Mouse (Mus musculus): ENCODE measurements around the gene Kbtbd7.
"Not testable (repeated sequence)": the region's sequence is repeated elsewhere in the genome, so short reads cannot be mapped to it uniquely, and the experiment has no call there.

Kbtbd7 gene

DNA sequence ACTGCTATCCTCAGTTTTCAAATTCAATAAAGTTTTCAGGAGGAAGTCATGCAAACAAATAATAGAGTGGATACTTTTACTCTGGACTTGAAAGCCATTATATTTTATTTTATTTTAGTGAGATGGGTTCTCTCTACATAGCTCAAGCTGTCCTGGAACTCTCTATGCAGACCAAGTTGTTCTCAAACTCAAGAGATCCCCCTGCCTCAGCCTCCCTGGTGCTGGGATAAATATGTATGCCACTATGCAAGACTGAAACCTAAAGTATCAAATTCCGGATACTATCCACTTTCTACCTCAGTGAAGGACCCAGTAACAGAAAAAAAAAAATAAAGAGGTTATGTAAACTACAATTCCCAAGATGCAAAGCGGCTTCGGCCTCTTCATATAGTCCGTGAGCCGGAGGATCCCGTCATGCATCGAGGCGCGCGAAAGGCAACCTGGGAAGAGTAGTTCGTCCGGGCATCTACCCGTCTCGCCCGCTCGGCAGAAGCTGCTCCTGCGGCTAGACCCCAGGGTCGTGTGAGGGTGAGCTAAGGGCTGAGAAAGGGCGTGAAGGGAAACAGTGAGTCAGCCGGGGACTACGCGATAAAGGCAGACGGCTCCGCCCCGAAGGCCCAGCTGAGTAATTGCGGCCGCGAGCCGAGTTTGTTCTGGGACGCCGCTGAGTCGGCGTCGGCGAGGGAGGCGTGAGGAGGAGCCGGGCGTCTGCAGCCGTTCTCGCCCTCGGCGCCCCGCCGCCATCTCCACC lies at the start of gene Kbtbd7:
Kbtbd7 (plus strand) TSS at position 533 of the 751 bp plus-strand sequence.
- DNase-seq (ENCODE audit: low spot score) = peak; percentile 79

DNA sequence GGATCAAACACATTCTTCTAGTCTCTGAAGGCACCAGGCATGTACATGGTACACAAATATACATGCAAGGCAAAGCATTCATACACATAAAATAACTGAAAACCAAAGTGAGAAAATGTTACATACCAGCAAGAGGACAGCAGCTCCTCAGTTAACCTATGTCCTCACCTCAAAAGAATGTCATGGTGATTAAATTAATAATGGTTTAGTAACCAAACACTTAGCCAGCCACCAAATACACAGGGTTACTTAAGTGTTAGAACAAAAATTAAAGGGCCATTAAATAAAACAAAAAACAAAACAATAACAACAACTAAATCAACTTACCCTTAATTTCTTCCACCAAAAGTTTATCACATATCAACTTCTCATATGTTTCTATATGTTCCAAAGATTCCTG lies 49.3 kb upstream of the Kbtbd7 start:
- DNase-seq (ENCODE audit: low spot score) = no peak

DNA sequence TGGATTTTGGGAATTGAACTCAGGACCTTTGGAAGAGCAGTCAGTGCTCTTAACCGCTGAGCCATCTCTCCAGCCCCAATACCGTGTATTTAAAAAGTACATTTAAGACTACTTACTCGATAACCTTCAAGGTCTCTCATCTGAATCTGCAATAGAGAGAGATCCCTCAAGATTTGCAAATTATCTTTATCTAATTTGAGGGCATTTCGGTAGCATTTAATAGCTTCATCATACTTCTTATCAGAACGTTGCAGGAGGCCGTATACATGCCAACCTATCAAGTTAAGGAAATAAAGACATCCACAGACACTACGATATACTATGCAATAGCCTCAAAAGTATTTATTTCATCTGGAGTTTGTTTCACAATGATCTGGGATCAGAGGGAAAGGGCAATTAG lies 43.2 kb upstream of the Kbtbd7 start:
- DNase-seq (ENCODE audit: low spot score) = no peak

DNA sequence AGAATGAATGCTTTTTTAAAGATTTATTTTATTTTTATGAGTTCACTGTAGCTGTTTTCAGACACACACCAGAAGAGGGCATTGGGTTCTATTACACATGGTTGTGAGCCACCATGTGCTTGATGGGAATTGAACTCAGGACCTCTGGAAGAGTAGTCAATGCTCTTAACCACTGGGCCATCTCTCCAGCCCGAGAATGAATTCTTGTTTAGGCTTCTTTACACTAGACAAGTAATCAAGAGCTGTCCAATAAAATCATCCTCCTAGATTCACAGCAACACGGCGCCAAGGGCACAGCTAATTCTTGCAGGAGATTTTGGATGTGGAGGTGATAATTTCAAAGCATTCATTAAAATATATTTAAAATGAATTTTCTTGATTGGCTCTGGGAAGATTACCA lies 38.0 kb upstream of the Kbtbd7 start:
- no peak for DNase-seq (ENCODE audit: low spot score)

- no peak for DNase-seq (ENCODE audit: low spot score)
Measured at GRCm38 (mm10) chr14:79389438-79390264, 36.7 kb upstream of the Kbtbd7 start.

DNA sequence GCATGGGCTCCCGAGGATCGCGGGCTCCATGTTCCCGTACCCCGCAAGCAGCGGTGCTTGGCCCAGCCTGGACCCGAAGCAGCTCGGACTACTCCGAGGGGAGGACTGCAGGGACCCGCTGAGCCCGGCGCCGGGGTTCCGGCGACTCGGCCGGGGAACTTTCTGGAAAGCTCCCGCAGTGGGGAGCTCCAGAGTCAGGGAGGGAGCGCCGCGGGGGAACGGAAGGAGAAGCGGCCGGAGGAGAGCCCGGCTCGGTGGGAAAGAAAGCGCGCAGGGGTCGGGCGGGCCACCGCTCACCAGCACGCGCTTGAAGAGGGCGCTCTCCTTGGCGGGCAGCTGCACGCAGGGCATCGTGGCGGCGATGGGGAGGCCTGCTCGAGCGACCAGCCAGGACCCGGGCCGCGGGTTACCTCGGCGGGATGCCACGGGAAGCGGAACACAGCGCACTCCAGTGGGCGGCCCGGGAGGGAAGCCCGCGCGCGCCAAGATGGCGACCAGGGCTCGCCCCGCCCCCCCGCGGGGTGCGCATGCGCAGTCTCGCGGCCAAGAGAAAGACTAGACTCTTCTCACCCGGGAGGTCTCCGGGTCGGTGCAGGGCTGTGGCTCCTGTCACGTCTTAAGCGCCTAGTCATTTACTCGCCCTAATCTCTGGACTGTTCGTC lies 35.9 kb upstream of the Kbtbd7 start, which contains the start of gene Naa16:
Naa16 (minus strand) TSS at position 514 of the 662 bp plus-strand sequence.
- peak; percentile 79 for DNase-seq (ENCODE audit: low spot score)

- no peak for DNase-seq (ENCODE audit: low spot score)
Measured at GRCm38 (mm10) chr14:79393289-79393688, 33.0 kb upstream of the Kbtbd7 start.

- DNase-seq (ENCODE audit: low spot score) = no peak
Measured at GRCm38 (mm10) chr14:79394564-79394963, 31.7 kb upstream of the Kbtbd7 start.

GRCm38 (mm10) chr14:79397321-79398122 lies 28.8 kb upstream of the Kbtbd7 start, which contains the start of gene Mtrf1:
Gene Mtrf1, plus strand, starts transcription at chr14:79397772.
- no peak for DNase-seq (ENCODE audit: low spot score)

DNA sequence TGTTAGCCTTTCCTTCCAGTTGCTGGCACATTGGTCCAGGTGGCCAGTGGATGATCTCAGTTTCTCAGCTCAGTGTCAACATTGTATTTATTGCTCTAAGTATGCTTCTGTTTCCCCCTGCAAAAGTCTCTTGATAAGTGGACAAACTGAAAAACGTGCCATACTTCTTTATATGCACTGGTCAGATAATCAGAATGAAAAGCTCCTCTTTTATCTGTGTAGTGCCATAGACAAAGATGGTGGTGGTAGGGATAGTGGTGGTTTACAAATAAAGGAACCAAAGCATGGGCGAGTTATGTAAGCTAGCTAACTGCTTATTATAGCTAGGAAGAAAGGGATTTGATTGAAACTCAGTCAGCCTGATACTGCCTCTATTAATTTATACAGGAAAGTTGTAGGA lies 18.7 kb upstream of the Kbtbd7 start:
- no peak for DNase-seq (ENCODE audit: low spot score)

- no peak for DNase-seq (ENCODE audit: low spot score)
Measured at GRCm38 (mm10) chr14:79409278-79409830, 17.0 kb upstream of the Kbtbd7 start.

DNA sequence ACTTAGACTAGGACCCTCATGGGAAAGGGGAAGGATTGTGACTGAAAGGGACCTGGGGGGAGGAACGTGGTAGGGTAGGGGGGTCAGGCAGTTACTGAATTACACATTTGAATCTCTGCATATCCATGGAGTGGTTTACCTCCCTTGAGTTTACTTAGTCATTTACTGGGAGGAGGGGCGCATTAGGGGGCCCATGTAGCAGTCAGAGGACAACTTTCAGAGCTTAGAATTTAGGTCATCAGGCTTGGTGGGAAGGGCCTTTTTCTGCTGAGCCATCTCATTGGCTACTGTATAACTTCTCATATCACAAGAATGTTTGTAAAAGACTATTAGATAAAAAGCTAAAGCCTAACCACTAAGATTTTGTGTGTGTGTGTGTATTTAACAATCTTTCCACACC lies 15.6 kb upstream of the Kbtbd7 start:
- DNase-seq (ENCODE audit: low spot score) = no peak

- no peak for DNase-seq (ENCODE audit: low spot score)
Measured at GRCm38 (mm10) chr14:79413121-79413520, 13.2 kb upstream of the Kbtbd7 start.

DNA sequence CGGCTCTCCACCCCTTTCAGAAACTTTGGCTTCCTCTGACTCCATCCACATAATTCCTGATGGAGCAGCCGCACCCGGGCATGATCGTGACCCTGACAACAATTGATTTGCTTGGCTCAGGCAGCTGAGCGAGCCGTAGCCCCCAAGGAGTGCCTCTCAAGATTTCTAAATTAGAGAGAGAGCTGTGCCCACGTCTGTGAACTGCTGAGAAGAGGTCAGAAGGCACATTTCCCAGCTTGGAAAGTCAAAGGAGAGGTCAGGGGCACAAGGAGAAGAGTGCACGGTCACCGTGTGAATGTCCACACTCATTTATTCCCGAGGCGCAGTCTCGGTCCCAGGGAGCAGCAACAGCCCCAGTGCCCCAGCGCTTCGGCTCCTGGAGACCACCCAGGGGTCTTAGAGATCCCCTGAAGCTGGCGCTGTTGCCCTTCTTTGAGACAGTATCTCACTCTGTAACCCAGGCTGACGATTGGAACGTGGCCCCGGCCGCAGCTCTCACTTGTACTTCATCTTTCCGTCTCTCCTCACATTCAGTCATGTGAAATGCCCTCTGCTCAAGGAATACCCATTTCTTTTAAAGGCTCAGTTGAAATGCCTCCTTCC lies 6.1 kb upstream of the Kbtbd7 start:
- DNase-seq (ENCODE audit: low spot score) = no peak

- DNase-seq (ENCODE audit: low spot score) = not testable (repeated sequence)
Measured at GRCm38 (mm10) chr14:79426730-79427365, 537 bp downstream of the Kbtbd7 start.

DNA sequence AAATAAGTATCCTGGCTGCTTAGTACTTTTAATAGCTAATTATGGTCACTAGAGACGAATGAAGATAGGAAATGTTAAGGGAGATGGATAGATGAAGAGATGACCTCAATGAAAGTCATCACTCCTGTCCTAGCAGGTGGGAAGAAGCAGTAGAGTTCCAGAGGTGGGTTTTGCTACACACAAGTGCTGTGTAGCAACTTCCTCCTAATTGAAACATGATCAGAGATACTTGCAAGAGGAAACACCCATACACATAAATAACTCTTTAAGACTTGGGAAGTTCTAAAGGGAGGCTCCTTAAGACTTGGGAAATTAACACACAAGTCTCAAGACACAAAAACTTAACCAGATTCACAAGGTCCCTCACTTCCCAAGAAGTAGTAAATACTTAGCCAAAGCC lies 7.8 kb downstream of the Kbtbd7 start:
- no peak for DNase-seq (ENCODE audit: low spot score)

GRCm38 (mm10) chr14:79440655-79441054 lies 14.3 kb downstream of the Kbtbd7 start:
- no peak for DNase-seq (ENCODE audit: low spot score)

DNA sequence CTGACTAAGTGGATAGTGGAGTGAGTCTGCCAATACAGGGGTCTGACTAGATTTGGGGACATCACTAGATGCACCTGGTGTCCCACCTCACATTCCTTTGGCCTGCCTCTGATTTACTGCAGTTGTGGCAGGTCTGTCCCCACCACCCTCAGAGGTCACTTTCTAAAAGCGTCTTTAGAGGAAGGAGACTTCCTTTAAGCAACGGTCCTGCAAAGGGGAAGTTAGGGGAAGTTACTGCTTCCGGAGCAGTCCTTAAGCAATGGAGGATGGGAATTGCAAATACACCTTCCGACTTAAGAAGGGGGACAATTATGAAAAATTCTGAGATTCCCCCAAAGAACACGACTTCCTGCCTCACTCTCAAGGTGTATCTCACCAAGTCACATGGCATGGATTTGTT lies 15.1 kb downstream of the Kbtbd7 start:
- DNase-seq (ENCODE audit: low spot score) = no peak

DNA sequence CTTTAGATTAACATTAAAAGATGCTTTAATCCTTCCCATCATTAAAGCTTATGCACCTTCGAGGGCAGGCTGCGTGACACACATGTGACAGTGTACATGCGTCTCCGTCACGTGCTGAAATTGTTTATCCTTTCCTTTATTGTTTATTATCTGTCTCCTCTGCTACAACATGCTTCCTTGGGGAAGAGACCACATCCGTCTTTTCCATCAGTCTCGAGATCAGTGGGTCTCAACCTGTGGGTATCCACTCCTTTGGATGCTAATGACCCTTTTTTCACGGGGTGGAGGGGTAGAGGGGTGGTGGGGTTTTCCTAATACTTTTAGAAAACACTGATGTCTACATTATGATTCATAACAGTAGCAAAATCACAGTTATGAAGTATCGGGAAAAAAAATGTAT lies 18.3 kb downstream of the Kbtbd7 start:
- no peak for DNase-seq (ENCODE audit: low spot score)

DNA sequence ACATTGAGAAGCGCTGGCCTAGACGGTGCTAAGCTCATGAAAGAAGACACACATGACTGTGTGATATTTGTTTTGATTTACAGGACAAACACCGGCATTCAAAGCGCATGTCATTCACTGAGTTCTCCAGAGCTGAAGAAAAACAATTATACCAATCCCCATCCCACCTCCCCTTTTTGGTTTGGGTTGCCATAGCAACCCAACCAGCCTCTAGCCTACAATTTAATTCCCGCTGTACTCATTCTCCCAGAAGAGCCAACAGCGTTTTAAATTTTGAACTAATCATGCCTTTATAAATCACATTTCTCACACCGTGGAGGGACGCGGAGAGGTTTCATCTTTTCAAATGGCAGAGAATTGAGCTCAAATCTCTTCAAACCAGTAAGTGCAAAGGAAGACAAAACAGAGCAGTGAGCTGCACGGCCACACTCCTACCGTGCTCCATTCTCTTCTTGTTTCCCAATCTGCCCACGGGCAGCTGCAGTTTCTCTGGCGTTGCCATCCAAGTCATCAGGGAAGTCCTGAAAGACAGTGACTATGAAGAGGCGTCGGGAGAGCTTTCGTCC lies 18.8 kb downstream of the Kbtbd7 start:
- DNase-seq (ENCODE audit: low spot score) = no peak

Measured in urinary bladder, postnatal 10 days (tissue).